Mouse (Mus musculus): ENCODE results near the gene P2ry13.

DNA sequence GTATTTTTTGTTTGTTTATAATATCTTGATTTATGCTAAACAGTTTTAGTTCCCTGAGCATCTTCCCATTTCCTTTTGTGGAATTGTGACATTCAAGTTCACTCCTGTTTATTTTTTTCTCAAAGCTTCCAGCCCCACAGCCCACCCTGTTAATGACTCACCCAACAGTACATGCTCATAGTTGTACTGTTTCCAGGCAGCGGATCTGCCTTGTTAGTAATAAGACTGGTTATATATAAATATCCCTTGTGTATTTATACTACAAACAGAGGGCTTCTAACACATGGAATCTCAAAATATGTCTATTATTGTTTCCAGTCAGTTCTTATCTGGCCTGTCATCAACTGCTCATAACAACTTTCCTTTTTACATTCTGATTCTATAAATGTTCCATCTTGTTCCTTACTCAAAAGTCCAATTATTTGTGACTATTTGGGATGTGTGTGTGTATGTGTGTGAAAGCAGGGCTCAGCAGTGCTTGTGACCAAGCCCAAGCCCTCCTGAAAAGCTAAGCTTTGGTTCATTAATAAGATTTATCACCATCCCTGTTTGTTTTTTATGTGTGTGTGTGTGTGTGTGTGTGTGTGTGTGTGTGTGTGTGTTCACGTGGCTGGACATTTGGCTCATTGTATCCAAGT, 43.1 kb downstream of the P2ry13 start:
- TF ChIP-seq CTCF (conservative IDR thresholded peaks at IDR 0.05; ENCODE audit: insufficient read depth, insufficient read length, low read depth, low read length) = no peak
- TF ChIP-seq POLR2A (IDR thresholded peaks at IDR 0.05; ENCODE audit: low read depth, low read length) = no peak

Measured in kidney, adult 2 months (tissue).